Mouse (Mus musculus): Measurements from ENCODE around the gene Prorsd1. TPM values are rescaled to one million over a fixed set of nuclear protein-coding genes. Genes with fewer than 3 reads are reported as not detected.

Prorsd1 gene
- 14.6 and 15.8 TPM in 2 replicates for total RNA-seq (2014; rRNA removed)
- 3.5 and 4.1 TPM in 2 replicates for polyA plus RNA-seq (2012; rRNA removed)

- Histone ChIP-seq H3K4me1 (ENCODE audit: control insufficient read depth, insufficient read depth, low read length) (peaks cover 1% of the 10 kb centered on the region; the same call in 1 of the 2 replicates), H3K9ac (ENCODE audit: low read depth, low read length) (peak within 1 kb of the TSS; percentile 79), H3K27ac (replicated peaks; ENCODE audit: insufficient read depth, low read depth, low read length) (peak within 1 kb of the TSS; percentile 40), H3K4me3 (ENCODE audit: insufficient read depth, low read depth, low read length) (peak within 1 kb of the TSS; percentile 87), H3K79me2 (ENCODE audit: control insufficient read depth, insufficient read depth, low read length) (no peaks in the 10 kb centered on the region; the same call in 1 of the 2 replicates), H3K27me3 (ENCODE audit: control insufficient read depth, insufficient read depth, low read length) (no peaks in the 10 kb centered on the region), H3K36me3 (ENCODE audit: control insufficient read depth, insufficient read depth, low read length) (peaks cover 9% of the 10 kb centered on the region)
- no peak for TF ChIP-seq CTCF (IDR thresholded peaks at IDR 0.05; ENCODE audit: low read depth, low read length)
- peak; percentile 85 for TF ChIP-seq POLR2A (IDR thresholded peaks at IDR 0.05; ENCODE audit: extremely low read depth, insufficient read depth, low read length)
- 2% methylated on average over 40 of the region's 40 CpGs for WGBS
- peak; percentile 83 for DNase-seq (ENCODE audit: extremely low read depth, low read depth, low spot score)
Observed at GRCm38 (mm10) chr11:29514682-29515412, at the start of gene Prorsd1. TSS of gene Prorsd1 (minus strand) at chr11:29515033.

- no peak for DNase-seq (ENCODE audit: extremely low read depth, low read depth, low spot score)
- H3K27me3 ChIP-seq (ENCODE audit: control insufficient read depth, insufficient read depth, low read length) = no peaks in the 10 kb centered on the region
- H3K36me3 ChIP-seq (ENCODE audit: control insufficient read depth, insufficient read depth, low read length) = no peaks in the 10 kb centered on the region
- no peaks in the 10 kb centered on the region for H3K79me2 ChIP-seq (ENCODE audit: control insufficient read depth, insufficient read depth, low read length)
- H3K27ac ChIP-seq (replicated peaks; ENCODE audit: insufficient read depth, low read depth, low read length) = no peak overlapping the region
- H3K4me3 ChIP-seq (ENCODE audit: insufficient read depth, low read depth, low read length) = no peak overlapping the region
- TF ChIP-seq CTCF (IDR thresholded peaks at IDR 0.05; ENCODE audit: low read depth, low read length) (no peak), POLR2A (IDR thresholded peaks at IDR 0.05; ENCODE audit: extremely low read depth, insufficient read depth, low read length) (no peak)
- no peaks in the 10 kb centered on the region for H3K4me1 ChIP-seq (ENCODE audit: control insufficient read depth, insufficient read depth, low read length)
- 92% methylated on average over 2 of the region's 2 CpGs for WGBS
- no peak overlapping the region for H3K9ac ChIP-seq (ENCODE audit: low read depth, low read length)
Observed at GRCm38 (mm10) chr11:29563406-29563805, 48.6 kb upstream of the Prorsd1 start.

GRCm38 (mm10) chr11:29560990-29561389 lies 46.2 kb upstream of the Prorsd1 start:
- 90% methylated on average over 3 of the region's 3 CpGs for WGBS
- no peak for TF ChIP-seq CTCF (IDR thresholded peaks at IDR 0.05; ENCODE audit: low read depth, low read length)
- no peak for TF ChIP-seq POLR2A (IDR thresholded peaks at IDR 0.05; ENCODE audit: extremely low read depth, insufficient read depth, low read length)

GRCm38 (mm10) chr11:29560452-29560851 lies 45.6 kb upstream of the Prorsd1 start:
- Histone ChIP-seq H3K79me2 (ENCODE audit: control insufficient read depth, insufficient read depth, low read length) (no peaks in the 10 kb centered on the region), H3K36me3 (ENCODE audit: control insufficient read depth, insufficient read depth, low read length) (no peaks in the 10 kb centered on the region), H3K4me3 (ENCODE audit: insufficient read depth, low read depth, low read length) (no peak overlapping the region), H3K27me3 (ENCODE audit: control insufficient read depth, insufficient read depth, low read length) (no peaks in the 10 kb centered on the region), H3K4me1 (ENCODE audit: control insufficient read depth, insufficient read depth, low read length) (no peaks in the 10 kb centered on the region), H3K27ac (replicated peaks; ENCODE audit: insufficient read depth, low read depth, low read length) (no peak overlapping the region), H3K9ac (ENCODE audit: low read depth, low read length) (no peak overlapping the region)
- no peak for DNase-seq (ENCODE audit: extremely low read depth, low read depth, low spot score)
- 87% methylated on average over 9 of the region's 9 CpGs for WGBS
- no peak for TF ChIP-seq POLR2A (IDR thresholded peaks at IDR 0.05; ENCODE audit: extremely low read depth, insufficient read depth, low read length)
- no peak for TF ChIP-seq CTCF (IDR thresholded peaks at IDR 0.05; ENCODE audit: low read depth, low read length)

More at GRCm38 (mm10) chr11:29560990-29561389, 46.2 kb upstream of the Prorsd1 start:
- no peak for DNase-seq (ENCODE audit: extremely low read depth, low read depth, low spot score)
- Histone ChIP-seq H3K27ac (replicated peaks; ENCODE audit: insufficient read depth, low read depth, low read length) (no peak overlapping the region), H3K27me3 (ENCODE audit: control insufficient read depth, insufficient read depth, low read length) (no peaks in the 10 kb centered on the region), H3K9ac (ENCODE audit: low read depth, low read length) (no peak overlapping the region), H3K36me3 (ENCODE audit: control insufficient read depth, insufficient read depth, low read length) (no peaks in the 10 kb centered on the region), H3K4me1 (ENCODE audit: control insufficient read depth, insufficient read depth, low read length) (no peaks in the 10 kb centered on the region), H3K4me3 (ENCODE audit: insufficient read depth, low read depth, low read length) (no peak overlapping the region), H3K79me2 (ENCODE audit: control insufficient read depth, insufficient read depth, low read length) (no peaks in the 10 kb centered on the region)

GRCm38 (mm10) chr11:29549425-29549778 lies 34.6 kb upstream of the Prorsd1 start:
- 9% methylated on average over 1 of the region's 1 CpGs for WGBS
- Histone ChIP-seq H3K4me3 (ENCODE audit: insufficient read depth, low read depth, low read length) (no peak overlapping the region), H3K27ac (replicated peaks; ENCODE audit: insufficient read depth, low read depth, low read length) (no peak overlapping the region), H3K36me3 (ENCODE audit: control insufficient read depth, insufficient read depth, low read length) (peaks cover 16% of the 10 kb centered on the region), H3K27me3 (ENCODE audit: control insufficient read depth, insufficient read depth, low read length) (no peaks in the 10 kb centered on the region), H3K4me1 (ENCODE audit: control insufficient read depth, insufficient read depth, low read length) (peaks cover 10% of the 10 kb centered on the region; the same call in 1 of the 2 replicates), H3K9ac (ENCODE audit: low read depth, low read length) (no peak overlapping the region), H3K79me2 (ENCODE audit: control insufficient read depth, insufficient read depth, low read length) (peaks cover 5% of the 10 kb centered on the region; the same call in 1 of the 2 replicates)
- TF ChIP-seq POLR2A (IDR thresholded peaks at IDR 0.05; ENCODE audit: extremely low read depth, insufficient read depth, low read length) = no peak
- no peak for TF ChIP-seq CTCF (IDR thresholded peaks at IDR 0.05; ENCODE audit: low read depth, low read length)
- DNase-seq (ENCODE audit: extremely low read depth, low read depth, low spot score) = peak; percentile 40
